Mouse (Mus musculus) MEL (cell line): Measurements from ENCODE around the gene D130052B06Rik. TPM values are rescaled to one million over a fixed set of nuclear protein-coding genes. Genes with fewer than 3 reads are reported as not detected.

Experiments used
- DNase-seq: peaks from one replicate; pipeline ENCODE4 v3.0.0; 2011; ENCODE audit warnings: low read depth, low spot score
- H3K27ac ChIP-seq: 2 replicates; pipeline ENCODE4 v1.5.1; 2012; ENCODE audit warnings: low read depth, mild to moderate bottlenecking, control low read depth, low read length, moderate library complexity; ENCODE audit not compliant: control insufficient read depth
- H3K27me3 ChIP-seq, 2 experiments: fragments of 150-350 bp in 1 of 2; sonication (generic) in 1 of 2; 2 replicates each; pipeline ENCODE4 v1.6.1; 2012; ENCODE audit warnings: low read length in 2 of 2, mild to moderate bottlenecking in 2 of 2, improper control_type of control experiment in 1 of 2, moderate library complexity in 1 of 2; ENCODE audit not compliant: insufficient read depth in 2 of 2, control insufficient read depth in 1 of 2
- H3K36me3 ChIP-seq, 2 experiments: 2 replicates each; pipeline ENCODE4 v1.6.1; 2012 to 2014; ENCODE audit warnings: low read length in 2 of 2, improper control_type of control experiment in 1 of 2, inconsistent platforms in 1 of 2, mild to moderate bottlenecking in 1 of 2; ENCODE audit not compliant: insufficient read depth in 2 of 2, control insufficient read depth in 1 of 2
- H3K4me1 ChIP-seq, 2 experiments: fragments of 150-350 bp in 1 of 2; sonication (generic) in 1 of 2; 2 replicates each; pipeline ENCODE4 v1.6.1; 2012; ENCODE audit warnings: low read length in 2 of 2, improper control_type of control experiment in 1 of 2, mild to moderate bottlenecking in 1 of 2; ENCODE audit not compliant: insufficient read depth in 2 of 2, control insufficient read depth in 1 of 2
- H3K4me3 ChIP-seq, 2 experiments: fragments of 150-350 bp in 1 of 2; sonication (generic) in 1 of 2; 2 replicates each; pipeline ENCODE4 v1.5.1; 2012; ENCODE audit warnings: low read depth in 2 of 2, low read length in 2 of 2, mild to moderate bottlenecking in 2 of 2, moderate library complexity in 2 of 2, control low read depth in 1 of 2, improper control_type of control experiment in 1 of 2; ENCODE audit not compliant: control insufficient read depth in 1 of 2, insufficient read depth in 1 of 2
- H3K79me2 ChIP-seq: 2 replicates; pipeline ENCODE4 v1.6.1; 2012; ENCODE audit warnings: mild to moderate bottlenecking, low read length, moderate library complexity; ENCODE audit not compliant: control insufficient read depth, poor library complexity, insufficient read depth
- H3K9ac ChIP-seq: 2 replicates; pipeline ENCODE4 v1.6.1; 2012; ENCODE audit warnings: low read depth, mild to moderate bottlenecking, control low read depth, low read length, moderate library complexity; ENCODE audit not compliant: control insufficient read depth, poor library complexity, severe bottlenecking
- H3K9me3 ChIP-seq: fragments of 150-350 bp; sonication (generic); replicated peaks from 2 replicates; pipeline ENCODE4 v1.6.1; 2012; ENCODE audit warnings: mild to moderate bottlenecking, low read length, improper control_type of control experiment, moderate library complexity; ENCODE audit not compliant: insufficient read depth
- CHD1 ChIP-seq: IDR thresholded peaks from 2 replicates; pipeline ENCODE4 v1.6.1; 2012; ENCODE audit warnings: low read depth, mild to moderate bottlenecking, inconsistent platforms, low read length, improper control_type of control experiment
- CHD2 ChIP-seq: IDR thresholded peaks from 2 replicates; pipeline ENCODE4 v1.6.1; 2011; ENCODE audit warnings: low read length, improper control_type of control experiment
- GATA1 ChIP-seq: IDR thresholded peaks from 2 replicates; pipeline ENCODE4 v1.6.1; 2011; ENCODE audit warnings: low read depth, low read length, improper control_type of control experiment
- JUND ChIP-seq: IDR thresholded peaks from 2 replicates; pipeline ENCODE4 v1.6.1; 2011; ENCODE audit warnings: low read depth, mild to moderate bottlenecking, improper control_type of control experiment, low read length
- MAFK ChIP-seq: IDR thresholded peaks from 2 replicates; pipeline ENCODE4 v1.6.1; 2011; ENCODE audit warnings: low read depth, mild to moderate bottlenecking, low read length, improper control_type of control experiment, borderline replicate concordance
- MEF2A ChIP-seq: IDR thresholded peaks from 2 replicates; pipeline ENCODE4 v1.6.1; 2014; ENCODE audit warnings: low read depth, mild to moderate bottlenecking, inconsistent platforms, low read length, improper control_type of control experiment; ENCODE audit not compliant: poor library complexity, insufficient replicate concordance, severe bottlenecking; ENCODE audit errors: extremely low read depth
- MXI1 ChIP-seq: IDR thresholded peaks from 2 replicates; pipeline ENCODE4 v1.6.1; 2011; ENCODE audit warnings: mild to moderate bottlenecking, low read depth, low read length, improper control_type of control experiment
- NELFE ChIP-seq: IDR thresholded peaks from 2 replicates; pipeline ENCODE4 v1.6.1; 2011; ENCODE audit warnings: low read depth, low read length, improper control_type of control experiment
- POLR2A ChIP-seq, 2 experiments: IDR thresholded peaks; 2 replicates each; pipeline ENCODE4 v1.6.1; 2011 to 2012; ENCODE audit warnings: low read length in 2 of 2, mild to moderate bottlenecking in 2 of 2, control low read depth in 1 of 2, improper control_type of control experiment in 1 of 2, low read depth in 1 of 2, moderate library complexity in 1 of 2; ENCODE audit not compliant: control insufficient read depth in 1 of 2, insufficient read depth in 1 of 2, poor library complexity in 1 of 2
- POLR2AphosphoS2 ChIP-seq: IDR thresholded peaks from 2 replicates; pipeline ENCODE4 v1.6.1; 2011; ENCODE audit warnings: low read length, improper control_type of control experiment
- RCOR1 ChIP-seq: IDR thresholded peaks from 2 replicates; pipeline ENCODE4 v1.6.1; 2012; ENCODE audit warnings: low read depth, mild to moderate bottlenecking, inconsistent platforms, low read length, improper control_type of control experiment
- USF2 ChIP-seq, 2 experiments: IDR thresholded peaks; 2 replicates each; pipeline ENCODE4 v1.6.1; 2011 to 2012; ENCODE audit warnings: improper control_type of control experiment in 2 of 2, low read length in 2 of 2, borderline replicate concordance in 1 of 2, inconsistent platforms in 1 of 2, low read depth in 1 of 2, mild to moderate bottlenecking in 1 of 2; ENCODE audit not compliant: insufficient read depth in 1 of 2
- ZC3H11A ChIP-seq: IDR thresholded peaks from 2 replicates; pipeline ENCODE4 v1.6.1; 2012; ENCODE audit warnings: low read depth, mild to moderate bottlenecking, inconsistent platforms, low read length, improper control_type of control experiment
- ZKSCAN1 ChIP-seq: IDR thresholded peaks from 2 replicates; pipeline ENCODE4 v1.6.1; 2012; ENCODE audit warnings: low read depth, mild to moderate bottlenecking, inconsistent platforms, low read length, improper control_type of control experiment, moderate library complexity
- polyA plus RNA-seq, 2 experiments: library from polyadenylated mRNA; stranded (reverse) in 1 of 2; unstranded in 1 of 2; fragments of >175 nt in 1 of 2; fragments of >200 nt in 1 of 2; gene quantifications; 2 replicates each; pipeline versions ENCODE4 v1.2.1 to v1.2.4; 2012; ENCODE audit warnings: low replicate concordance in 2 of 2, low read depth in 1 of 2; ENCODE audit not compliant: insufficient read length in 2 of 2, insufficient read depth in 1 of 2, missing spikeins in 1 of 2
- total RNA-seq: library from RNA; depleted of rRNA; stranded (reverse); fragments of 300-350 nt; gene quantifications from 2 replicates; pipeline ENCODE4 v1.2.3, GENCODE M21; 2012

D130052B06Rik gene
- total and polyA plus RNA-seq, 3 experiments: not detected

- Histone ChIP-seq H3K36me3 (no peaks in the 10 kb centered on the region), H3K79me2 (no peaks in the 10 kb centered on the region), H3K4me1 (no peaks in the 10 kb centered on the region), H3K9me3 (no peaks in the 10 kb centered on the region), H3K9ac (no peak overlapping the region), H3K27ac (no peak overlapping the region), H3K4me3 (no peak overlapping the region), H3K27me3 (peaks cover 1% of the 10 kb centered on the region in 2 experiments; a peak in 2 of 4 replicates)
- peak; percentile 23 for DNase-seq
- TF ChIP-seq JUND (no peak), NELFE (no peak), USF2 (IDR thresholded peaks at IDR 0.05; ENCODE audit: borderline replicate concordance in 1 of 2, insufficient read depth in 1 of 2, low read depth in 1 of 2, low read length in 2 of 2) (no peak)
These were observed 38.0 kb downstream of the D130052B06Rik start for GRCm38 (mm10) chr11:33637107-33637506.

- no peaks in the 10 kb centered on the region for H3K4me1 ChIP-seq
- no peaks in the 10 kb centered on the region for H3K36me3 ChIP-seq
- no peak overlapping the region for H3K9ac ChIP-seq
- DNase-seq: no peak
- H3K4me3 ChIP-seq: no peak overlapping the region
- no peaks in the 10 kb centered on the region for H3K9me3 ChIP-seq
- H3K27ac ChIP-seq: no peak overlapping the region
- no peak for TF ChIP-seq ZKSCAN1
- TF ChIP-seq ZC3H11A: no peak
- no peak for TF ChIP-seq MXI1
- TF ChIP-seq GATA1: no peak
- TF ChIP-seq JUND: no peak
- TF ChIP-seq RCOR1: no peak
- TF ChIP-seq CHD1: no peak
- no peak for TF ChIP-seq MEF2A
- no peak for TF ChIP-seq POLR2AphosphoS2
- TF ChIP-seq CHD2: no peak
- H3K27me3 ChIP-seq: peaks cover 0 to 1% of the 10 kb centered on the region in 2 experiments; a peak in 2 of 4 replicates
- no peaks in the 10 kb centered on the region for H3K79me2 ChIP-seq
These were observed 50.3 kb downstream of the D130052B06Rik start for GRCm38 (mm10) chr11:33649358-33649757.

- Histone ChIP-seq H3K4me3 (no peak overlapping the region), H3K9me3 (no peaks in the 10 kb centered on the region), H3K27me3 (peaks cover 0 to 1% of the 10 kb centered on the region in 2 experiments; a peak in 1 of 4 replicates), H3K79me2 (no peaks in the 10 kb centered on the region), H3K36me3 (no peaks in the 10 kb centered on the region), H3K27ac (no peak overlapping the region), H3K4me1 (no peaks in the 10 kb centered on the region), H3K9ac (no peak overlapping the region)
- no peak for DNase-seq
- TF ChIP-seq POLR2A (IDR thresholded peaks at IDR 0.05; ENCODE audit: control insufficient read depth in 1 of 2, insufficient read depth in 1 of 2, low read depth in 1 of 2, low read length in 2 of 2, poor library complexity in 1 of 2) (no peak), MAFK (peak; percentile 40; the same call in 1 of the 2 replicates)
These were observed 55.4 kb downstream of the D130052B06Rik start for GRCm38 (mm10) chr11:33654485-33654884.
